In genomic region chr12:52038352-52038751, GRCm38 (mm10) we compare ENCODE assay signal across 9 mouse cellular contexts. TPM values are rescaled to one million over a fixed set of nuclear protein-coding genes. Genes with fewer than 3 reads are reported as not detected.
DNase-seq lines count a peak whose midpoint lies in the region; ATAC-seq and TF ChIP-seq lines count a peak whose summit lies in the region.
"Had no signal": no experiment of that assay in that cellular context is flagged by ENCODE, and none has a peak within 500 bp of the region (broad histone marks: within the 10 kb centered on the region; RNA-seq: fewer than 3 reads in every experiment).

No protein-coding gene starts in this region.

- H3K9me3 ChIP-seq in hindbrain, embryonic 14.5 days (ENCODE audit: control insufficient read depth, low read length), result no peaks in the 10 kb centered on the region
- H3K9me3 ChIP-seq in hindbrain, embryonic 12.5 days (replicated peaks), result no peaks in the 10 kb centered on the region
- no peaks in the 10 kb centered on the region for H3K9me3 ChIP-seq in limb, embryonic 14.5 days (ENCODE audit: control insufficient read depth, low read length)

- ATAC-seq in hindbrain, embryonic 14.5 days (ENCODE audit: low FRiP score), result peak; percentile 48; the same call in 1 of the 2 replicates
- ATAC-seq in hindbrain, embryonic 12.5 days (ENCODE audit: low FRiP score), result no peak
- ATAC-seq in limb, embryonic 14.5 days (ENCODE audit: low FRiP score, low read depth), result 0 out of 2 replicates have a peak, but pooled peaks have one; percentile 62

- H3K4me2 ChIP-seq in hindbrain, embryonic 14.5 days (replicated peaks), result no peak overlapping the region
- no peak overlapping the region for H3K4me2 ChIP-seq in hindbrain, embryonic 12.5 days (replicated peaks)
- H3K4me2 ChIP-seq in limb, embryonic 14.5 days (replicated peaks; ENCODE audit: low read depth, low read length, severe bottlenecking), result no peak overlapping the region

- 67% methylated on average over 3 of the region's 3 CpGs for WGBS in hindbrain, embryonic 14.5 days
- WGBS in hindbrain, embryonic 12.5 days, result 67% methylated on average over 3 of the region's 3 CpGs
- 43% methylated on average over 3 of the region's 3 CpGs for WGBS in limb, embryonic 14.5 days

- no peak overlapping the region for H3K4me3 ChIP-seq in hindbrain, embryonic 14.5 days (replicated peaks; ENCODE audit: low read length)
- H3K4me3 ChIP-seq in hindbrain, embryonic 12.5 days, result no peak overlapping the region
- no peak overlapping the region for H3K4me3 ChIP-seq in limb, embryonic 14.5 days (replicated peaks; ENCODE audit: low read length)
- H3K4me3 ChIP-seq: myocyte had no signal

- TF ChIP-seq POLR2A in limb, embryonic 14.5 days (IDR thresholded peaks at IDR 0.05; ENCODE audit: borderline replicate concordance, extremely low read depth, insufficient read depth, insufficient read length), result no peak

- DNase-seq in hindbrain, embryonic 14.5 days (ENCODE audit: low spot score), result peak; percentile 79
- peak; percentile 46 for DNase-seq in A20 (ENCODE audit: low read depth, low spot score)
- DNase-seq in R1 (ENCODE audit: low read depth, low spot score), result peak; percentile 37
- peak; percentile 26 for DNase-seq in limb, embryonic 14.5 days (ENCODE audit: low spot score)
- no peak for DNase-seq in spleen, postnatal 10 days (ENCODE audit: low spot score in 2 of 2)
- DNase-seq in thymus, postnatal 10 days (ENCODE audit: low spot score in 2 of 2), result no peak
- DNase-seq in urinary bladder, postnatal 4 days (ENCODE audit: low spot score in 2 of 2), result no peak

- no peaks in the 10 kb centered on the region for H3K4me1 ChIP-seq in hindbrain, embryonic 14.5 days (replicated peaks; ENCODE audit: control insufficient read depth, insufficient read depth, low read length)
- H3K4me1 ChIP-seq in hindbrain, embryonic 12.5 days, result no peaks in the 10 kb centered on the region
- H3K4me1 ChIP-seq in limb, embryonic 14.5 days (ENCODE audit: control insufficient read depth, insufficient read depth, low read length), result no peaks in the 10 kb centered on the region

- H3K27me3 ChIP-seq in hindbrain, embryonic 14.5 days (ENCODE audit: control insufficient read depth, insufficient read depth, low read length), result no peaks in the 10 kb centered on the region
- no peaks in the 10 kb centered on the region for H3K27me3 ChIP-seq in hindbrain, embryonic 12.5 days
- no peaks in the 10 kb centered on the region for H3K27me3 ChIP-seq in limb, embryonic 14.5 days (ENCODE audit: control insufficient read depth, insufficient read depth, low read length)

- no peak overlapping the region for H3K9ac ChIP-seq in hindbrain, embryonic 14.5 days
- no peak overlapping the region for H3K9ac ChIP-seq in hindbrain, embryonic 12.5 days
- H3K9ac ChIP-seq in limb, embryonic 14.5 days (ENCODE audit: low read depth, low read length, severe bottlenecking), result no peak overlapping the region

- H3K36me3 ChIP-seq in hindbrain, embryonic 14.5 days (replicated peaks; ENCODE audit: control insufficient read depth, insufficient read depth), result no peaks in the 10 kb centered on the region
- no peaks in the 10 kb centered on the region for H3K36me3 ChIP-seq in hindbrain, embryonic 12.5 days
- no peaks in the 10 kb centered on the region for H3K36me3 ChIP-seq in limb, embryonic 14.5 days (ENCODE audit: control insufficient read depth, insufficient read depth, low read length)

- no peak overlapping the region for H3K27ac ChIP-seq in hindbrain, embryonic 14.5 days
- no peak overlapping the region for H3K27ac ChIP-seq in hindbrain, embryonic 12.5 days
- H3K27ac ChIP-seq in limb, embryonic 14.5 days (replicated peaks; ENCODE audit: low read depth, low read length), result no peak overlapping the region

RNA-seq across cellular contexts. Expression of gene Gpr33, which starts 10.5 kb away (rescaled TPM):
- polyA plus RNA-seq in hindbrain, embryonic 14.5 days (2014; fragmentation: Nextera tagmentation; extraction: Ambion mirVana), result not detected in 2 replicates
- polyA plus RNA-seq in hindbrain, embryonic 12.5 days (2016; fragmentation: Nextera tagmentation; extraction: Ambion mirVana), result not detected in 2 replicates
- polyA plus RNA-seq in limb, embryonic 14.5 days (2012; rRNA removed), result not detected in 2 replicates
- polyA plus RNA-seq in limb, embryonic 14.5 days (2014; fragmentation: Nextera tagmentation; extraction: Ambion mirVana), result not detected in 2 replicates
- polyA plus RNA-seq: myocyte had no signal

RNA-seq across cellular contexts. Expression of gene Dtd2, which starts 32.1 kb away (rescaled TPM):
- polyA plus RNA-seq in hindbrain, embryonic 14.5 days (2014; fragmentation: Nextera tagmentation; extraction: Ambion mirVana), result 19.4 and 21.7 TPM in 2 replicates
- polyA plus RNA-seq in hindbrain, embryonic 12.5 days (2016; fragmentation: Nextera tagmentation; extraction: Ambion mirVana), result 17.2 and 18.0 TPM in 2 replicates
- polyA plus RNA-seq in limb, embryonic 14.5 days (2012; rRNA removed), result 11.4 and 14.6 TPM in 2 replicates
- 18.7 and 20.3 TPM in 2 replicates for polyA plus RNA-seq in limb, embryonic 14.5 days (2014; fragmentation: Nextera tagmentation; extraction: Ambion mirVana)

RNA-seq across cellular contexts. Expression of gene Nubpl, which starts 59.2 kb away (rescaled TPM):
- polyA plus RNA-seq in hindbrain, embryonic 14.5 days (2014; fragmentation: Nextera tagmentation; extraction: Ambion mirVana), result 6.1 and 6.3 TPM in 2 replicates
- 10.9 TPM in 2 replicates for polyA plus RNA-seq in hindbrain, embryonic 12.5 days (2016; fragmentation: Nextera tagmentation; extraction: Ambion mirVana)
- polyA plus RNA-seq in limb, embryonic 14.5 days (2012; rRNA removed), result 3.8 and 4.9 TPM in 2 replicates
- 11.5 and 11.6 TPM in 2 replicates for polyA plus RNA-seq in limb, embryonic 14.5 days (2014; fragmentation: Nextera tagmentation; extraction: Ambion mirVana)

Comparison
In these comparisons a context has a peak if more than half of its experiments do, and no peak if none do; other contexts are left out.
1. DNase-seq: peak in hindbrain, embryonic 14.5 days (single experiment), A20 (single experiment), R1 (single experiment) and limb, embryonic 14.5 days (single experiment); none in spleen, postnatal 10 days (0 of 2), thymus, postnatal 10 days (0 of 2) and urinary bladder, postnatal 4 days (0 of 2).